Mouse (Mus musculus): ENCODE measurements around the gene Bach2.

Gene Bach2

DNA sequence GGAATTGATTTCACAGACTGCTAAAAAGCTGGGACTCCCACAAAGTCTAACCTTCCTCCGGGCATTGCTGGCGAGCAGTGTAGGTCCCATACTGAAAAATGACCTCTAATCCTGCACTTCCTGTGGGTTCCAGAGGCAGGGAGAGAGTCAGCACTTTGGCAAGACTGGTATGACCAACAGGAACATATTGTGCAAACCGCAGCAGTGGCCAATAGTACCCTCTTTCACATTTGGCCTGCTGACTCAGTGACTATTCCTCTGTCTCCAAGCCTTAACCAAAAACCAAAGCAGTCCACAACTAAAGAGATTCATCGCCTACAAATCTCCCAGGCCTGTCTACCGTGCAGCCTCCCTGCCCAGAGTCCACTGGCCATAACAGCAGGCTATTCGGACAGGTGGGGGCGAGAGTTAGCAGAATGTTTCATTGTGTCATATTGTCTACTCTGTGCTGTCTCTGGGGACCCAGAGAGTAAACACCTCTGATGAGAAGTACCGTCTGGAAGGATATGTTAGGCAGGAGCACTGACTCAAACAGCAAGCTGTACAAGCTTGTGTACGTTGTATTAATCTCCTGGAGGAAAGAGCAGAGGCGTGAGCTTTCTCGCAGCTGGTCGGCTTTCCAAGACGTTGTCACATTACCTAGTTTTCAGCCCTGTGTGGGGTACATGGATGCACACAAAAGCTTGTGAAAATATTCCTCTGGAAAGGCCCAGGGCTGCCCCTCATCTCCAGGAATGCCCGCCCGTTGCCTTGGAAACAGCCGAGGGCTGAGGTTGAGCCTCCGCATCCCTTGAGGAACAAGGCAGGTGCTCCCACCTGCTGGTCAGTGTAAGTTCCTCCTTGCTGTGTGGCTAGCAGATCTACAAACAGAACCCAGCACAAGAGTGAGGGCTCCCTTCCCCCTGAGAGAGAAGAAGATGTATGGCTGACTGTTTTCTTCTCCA, 331.7 kb downstream of the Bach2 start:
- DNase-seq (ENCODE audit: low read depth), result no peak

DNA sequence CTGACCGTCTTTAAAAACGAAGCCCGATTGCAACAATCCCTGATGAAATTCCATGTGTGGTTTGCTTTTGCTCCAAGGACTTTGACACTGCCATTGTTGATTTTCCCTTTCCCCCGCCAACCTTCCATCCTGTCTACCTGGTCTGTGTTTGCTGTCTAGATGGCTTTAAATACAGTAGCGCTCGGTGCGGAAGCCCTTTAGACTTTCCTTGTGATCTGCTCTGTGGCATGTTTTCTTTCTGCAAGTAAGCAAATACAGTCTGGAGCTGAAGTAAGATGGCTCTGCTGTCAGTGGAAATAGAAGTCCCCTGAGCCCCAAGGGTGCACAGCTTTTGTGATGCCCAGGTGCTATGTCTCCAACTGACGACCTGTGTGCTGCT, 332.3 kb downstream of the Bach2 start:
- no peak for DNase-seq (ENCODE audit: low read depth)

DNA sequence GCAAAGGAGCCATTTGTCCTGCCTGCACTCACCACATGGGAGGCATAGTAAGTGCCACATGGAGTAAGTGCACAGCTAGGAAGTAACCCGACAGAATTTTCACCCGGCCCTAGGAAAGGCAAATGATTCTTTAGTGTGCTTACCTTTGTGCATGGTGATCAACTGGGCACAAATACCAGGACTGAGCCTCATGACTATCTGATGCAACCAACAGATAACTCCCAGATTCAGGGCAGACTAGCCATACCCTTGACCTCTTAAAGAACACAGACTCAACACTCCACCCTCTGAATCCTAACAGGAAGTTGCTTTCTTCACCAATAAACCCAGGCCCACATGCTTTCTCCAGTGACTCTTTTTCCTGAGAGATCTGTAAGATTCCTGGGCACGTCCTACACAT, 332.8 kb downstream of the Bach2 start:
- DNase-seq (ENCODE audit: low read depth), result no peak

DNA sequence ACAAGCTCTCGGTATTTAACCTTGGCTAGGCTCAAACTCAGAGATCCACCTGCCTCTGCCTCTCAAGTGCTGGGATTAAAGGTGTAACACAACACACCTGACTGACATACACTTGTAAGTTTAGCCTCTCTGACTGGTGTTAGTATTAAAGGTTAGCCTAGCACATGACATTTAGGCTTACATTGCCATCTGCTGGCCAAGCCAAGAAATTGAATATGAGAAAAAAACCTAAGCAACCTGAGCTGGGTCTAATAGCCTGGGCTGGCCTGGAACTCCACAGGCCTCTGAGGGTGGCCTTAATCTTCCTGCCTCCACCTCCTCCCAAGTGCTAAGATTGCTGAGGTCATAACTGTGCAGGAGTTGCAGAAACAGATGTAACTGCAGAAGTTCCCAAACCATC, 333.5 kb downstream of the Bach2 start:
- DNase-seq (ENCODE audit: low read depth), result peak; percentile 13

GRCm38 (mm10) chr4:32573586-32573985, 335.0 kb downstream of the Bach2 start:
- no peak for DNase-seq (ENCODE audit: low read depth)

- DNase-seq (ENCODE audit: low read depth), result no peak
These were observed 336.0 kb downstream of the Bach2 start for GRCm38 (mm10) chr4:32574604-32575003.

DNA sequence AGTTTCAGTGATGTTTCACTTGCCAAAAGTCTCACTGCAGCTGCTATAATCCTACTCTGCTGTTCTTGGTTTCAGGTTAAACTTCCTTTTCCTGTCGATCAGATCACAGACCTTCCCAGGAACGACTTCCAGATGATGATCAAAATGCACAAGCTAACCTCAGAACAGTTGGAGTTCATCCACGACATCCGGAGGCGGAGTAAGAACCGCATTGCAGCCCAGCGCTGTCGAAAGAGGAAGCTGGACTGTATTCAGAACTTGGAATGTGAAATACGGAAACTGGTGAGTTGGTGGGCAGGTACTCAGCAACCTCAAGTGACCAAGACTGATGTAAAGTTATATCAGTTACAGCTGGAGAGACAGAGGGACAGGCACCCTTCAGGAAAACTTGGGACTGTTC, 336.6 kb downstream of the Bach2 start:
- no peak for DNase-seq (ENCODE audit: low read depth)

DNA sequence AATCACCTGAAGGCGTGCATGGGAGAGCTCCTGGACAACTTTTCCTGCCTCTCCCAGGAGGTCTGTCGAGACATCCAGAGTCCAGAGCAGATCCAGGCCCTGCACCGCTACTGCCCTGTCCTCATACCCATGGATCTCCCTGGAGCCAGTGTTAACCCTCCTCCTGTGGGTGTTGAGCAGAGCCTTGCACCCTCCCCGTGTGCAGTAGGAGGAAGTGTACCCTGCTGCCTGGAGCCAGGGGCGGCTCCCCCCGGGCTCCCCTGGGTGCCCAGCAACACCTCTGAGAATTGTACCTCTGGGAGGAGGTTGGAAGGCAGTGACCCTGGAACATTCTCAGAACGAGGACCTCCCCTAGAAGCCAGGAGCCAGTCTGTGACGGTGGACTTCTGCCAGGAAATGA, 341.2 kb downstream of the Bach2 start:
- DNase-seq (ENCODE audit: low read depth), result no peak

DNA sequence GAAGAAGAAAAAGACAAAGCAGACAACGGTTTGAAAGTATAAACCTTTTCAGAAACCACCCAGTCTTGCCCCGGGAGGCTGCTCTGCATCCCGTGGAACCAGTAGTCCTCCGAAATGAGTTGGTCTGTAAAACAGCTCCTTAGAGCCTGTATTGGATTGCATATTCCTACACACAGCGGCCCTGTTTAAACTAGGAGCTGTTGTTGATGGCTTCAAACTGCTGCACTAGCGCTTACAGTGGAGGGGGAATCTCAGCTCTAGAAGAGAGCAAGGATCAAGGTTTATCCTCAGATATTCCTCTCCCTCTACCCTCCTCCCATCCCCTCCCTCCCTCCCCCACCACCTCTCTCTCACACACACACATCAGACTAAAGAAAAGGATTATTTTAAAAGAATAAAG, 345.6 kb downstream of the Bach2 start:
- no peak for DNase-seq (ENCODE audit: low read depth)

DNA sequence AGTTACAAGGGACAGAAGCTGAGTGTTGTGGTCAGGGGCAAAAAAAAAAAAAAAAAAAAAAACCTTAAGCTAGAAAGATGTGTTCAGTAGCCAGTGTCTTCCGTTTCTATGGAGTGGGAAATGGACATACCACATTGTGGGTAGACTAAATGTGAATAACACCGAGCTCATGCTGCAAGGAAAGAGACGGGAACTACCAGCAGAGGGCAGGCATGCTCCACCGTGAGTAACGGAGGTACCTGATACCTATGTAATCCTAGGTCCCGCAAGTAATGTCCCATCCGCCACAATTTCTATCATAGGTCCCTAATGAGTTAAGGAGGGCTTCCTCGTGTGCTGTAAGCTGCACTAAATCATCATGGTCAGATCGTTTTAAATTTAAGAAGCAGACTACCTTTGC, 348.0 kb downstream of the Bach2 start:
- peak; percentile 57 for DNase-seq (ENCODE audit: low read depth)

- no peak for DNase-seq (ENCODE audit: low read depth)
These were observed 348.9 kb downstream of the Bach2 start for GRCm38 (mm10) chr4:32587543-32587942.

DNA sequence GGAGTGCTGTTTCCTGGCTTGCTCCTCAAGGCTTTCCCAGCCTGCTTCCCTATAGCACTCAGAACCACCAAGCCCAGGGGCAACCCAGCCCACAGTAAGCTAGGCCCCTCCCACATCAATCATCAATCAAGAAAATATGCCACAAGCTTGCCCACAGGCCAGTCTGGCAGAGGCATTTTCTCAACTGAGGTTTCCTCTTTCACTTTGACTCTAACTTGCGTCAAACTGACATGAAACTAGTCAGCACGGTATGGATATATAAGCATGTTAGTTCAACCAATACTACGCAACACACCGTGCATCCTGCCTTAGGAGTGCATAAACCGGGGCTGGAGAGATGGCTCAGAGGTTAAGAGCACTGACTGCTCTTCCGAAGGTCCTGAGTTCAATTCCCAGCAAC, 349.6 kb downstream of the Bach2 start:
- DNase-seq (ENCODE audit: low read depth), result no peak

GRCm38 (mm10) chr4:32601135-32601534, 362.5 kb downstream of the Bach2 start:
- DNase-seq (ENCODE audit: low read depth), result peak; percentile 48

DNA sequence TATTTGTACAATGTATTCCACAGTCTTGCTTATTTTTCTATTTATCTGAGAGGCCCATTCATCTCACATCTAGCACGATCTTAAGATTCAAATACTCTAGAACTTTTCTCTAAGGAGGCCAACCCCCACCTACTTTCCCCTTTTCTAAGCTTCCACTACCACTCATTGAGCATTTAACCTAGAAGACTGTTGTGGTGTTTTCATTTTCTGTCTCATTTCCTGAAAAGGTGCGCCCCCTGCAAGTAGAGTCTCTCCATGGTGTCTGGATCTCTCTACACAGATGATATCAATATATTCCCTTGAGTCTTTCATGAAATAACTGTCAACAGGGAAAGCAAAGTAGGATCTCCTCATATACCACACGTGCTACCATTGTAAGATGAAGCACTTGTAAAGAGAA, 364.1 kb downstream of the Bach2 start, which contains the start of gene Gja10:
TSS of gene Gja10 (minus strand) at position 101 of the 400 bp plus-strand sequence.
- no peak for DNase-seq (ENCODE audit: low read depth)

GRCm38 (mm10) chr4:32615034-32615881, 376.7 kb downstream of the Bach2 start, which contains the start of gene Casp8ap2:
Casp8ap2 (plus strand) TSS chr4:32615451.
- peak; percentile 99 for DNase-seq (ENCODE audit: low read depth)

- DNase-seq (ENCODE audit: low read depth), result no peak
These were observed 383.0 kb downstream of the Bach2 start for GRCm38 (mm10) chr4:32621637-32622036.
